Mouse (Mus musculus): Measurements from ENCODE around the gene Gm498. TPM values are rescaled to one million over a fixed set of nuclear protein-coding genes. Genes with fewer than 3 reads are reported as not detected.
A peak's percentile ranks its signal among the peaks of the same experiment; 100 is the strongest.

Gene Gm498
- polyA plus RNA-seq, 1 experiment: not detected

- Histone ChIP-seq H3K4me3 (replicated peaks) (no peak overlapping the region), H3K9me3 (no peaks in the 10 kb centered on the region), H3K27me3 (replicated peaks) (peaks cover 57% of the 10 kb centered on the region), H3K4me1 (no peaks in the 10 kb centered on the region), H3K36me3 (replicated peaks; ENCODE audit: low read length) (no peaks in the 10 kb centered on the region)
- TF ChIP-seq FLI1 (IDR thresholded peaks at IDR 0.05; ENCODE audit: low read length) (no peak), GATA1 (IDR thresholded peaks at IDR 0.05; ENCODE audit: borderline replicate concordance, low read length) (no peak)
Measured at GRCm38 (mm10) chr7:143938647-143939046, 72.0 kb downstream of the Gm498 start.

- no peaks in the 10 kb centered on the region for H3K9me3 ChIP-seq
- peaks cover 57% of the 10 kb centered on the region for H3K27me3 ChIP-seq (replicated peaks)
- no peaks in the 10 kb centered on the region for H3K36me3 ChIP-seq (replicated peaks; ENCODE audit: low read length)
- H3K4me1 ChIP-seq: no peaks in the 10 kb centered on the region
- H3K4me3 ChIP-seq (replicated peaks): peak overlapping the region; percentile 20
- TF ChIP-seq FLI1 (IDR thresholded peaks at IDR 0.05; ENCODE audit: low read length): no peak
- no peak for TF ChIP-seq GATA1 (IDR thresholded peaks at IDR 0.05; ENCODE audit: borderline replicate concordance, low read length)
Measured at GRCm38 (mm10) chr7:143939476-143939875, 72.8 kb downstream of the Gm498 start.

- TF ChIP-seq FLI1 (IDR thresholded peaks at IDR 0.05; ENCODE audit: low read length) (no peak), GATA1 (IDR thresholded peaks at IDR 0.05; ENCODE audit: borderline replicate concordance, low read length) (no peak)
- Histone ChIP-seq H3K9me3 (peaks cover 19% of the 10 kb centered on the region), H3K4me3 (replicated peaks) (no peak overlapping the region), H3K4me1 (0 out of 2 replicates have a peak, but pooled peaks cover 3% of the 10 kb centered on the region), H3K36me3 (replicated peaks; ENCODE audit: low read length) (no peaks in the 10 kb centered on the region), H3K27me3 (replicated peaks) (peaks cover 54% of the 10 kb centered on the region)
Measured at GRCm38 (mm10) chr7:143942941-143943691, 76.5 kb downstream of the Gm498 start.

GRCm38 (mm10) chr7:143944421-143944980, 77.9 kb downstream of the Gm498 start:
- peaks cover 52% of the 10 kb centered on the region for H3K27me3 ChIP-seq (replicated peaks)

More at GRCm38 (mm10) chr7:143944421-143944980, 77.9 kb downstream of the Gm498 start:
- peaks cover 20% of the 10 kb centered on the region for H3K9me3 ChIP-seq
- H3K4me1 ChIP-seq: 0 out of 2 replicates have a peak, but pooled peaks cover 3% of the 10 kb centered on the region
- no peak overlapping the region for H3K4me3 ChIP-seq (replicated peaks)
- no peaks in the 10 kb centered on the region for H3K36me3 ChIP-seq (replicated peaks; ENCODE audit: low read length)
- TF ChIP-seq FLI1 (IDR thresholded peaks at IDR 0.05; ENCODE audit: low read length): no peak
- TF ChIP-seq GATA1 (IDR thresholded peaks at IDR 0.05; ENCODE audit: borderline replicate concordance, low read length): no peak

Other genes starting within 250 kb of the Gm498 start
- gene Tnfrsf26, start 238.1 kb upstream of the Gm498 start, polyA plus RNA-seq (2012; ENCODE audit: insufficient read depth, low replicate concordance): 0.22 and 0.54 TPM in 2 replicates
- gene Tnfrsf22, start 217.2 kb upstream of the Gm498 start, polyA plus RNA-seq (2012; ENCODE audit: insufficient read depth, low replicate concordance): not detected in 2 replicates
- 0.36 TPM in 1 of 2 replicates, not detected in the other for gene Tnfrsf23, start 181.0 kb upstream of the Gm498 start, polyA plus RNA-seq (2012; ENCODE audit: insufficient read depth, low replicate concordance)
- gene Osbpl5, start 109.9 kb upstream of the Gm498 start, polyA plus RNA-seq (2012; ENCODE audit: insufficient read depth, low replicate concordance): 1.2 TPM in 1 of 2 replicates, not detected in the other
- gene Mrgprg, start 99.8 kb upstream of the Gm498 start, polyA plus RNA-seq (2012; ENCODE audit: insufficient read depth, low replicate concordance): not detected in 2 replicates
- 0.46 TPM in 1 of 2 replicates, not detected in the other for gene Mrgpre, start 82.3 kb upstream of the Gm498 start, polyA plus RNA-seq (2012; ENCODE audit: insufficient read depth, low replicate concordance)
- 1.4 TPM in 1 of 2 replicates, not detected in the other for gene Nadsyn1, start 44.0 kb upstream of the Gm498 start, polyA plus RNA-seq (2012; ENCODE audit: insufficient read depth, low replicate concordance)
- gene Dhcr7, start 43.7 kb upstream of the Gm498 start, polyA plus RNA-seq (2012; ENCODE audit: insufficient read depth, low replicate concordance): 12.3 and 14.5 TPM in 2 replicates
- 0.02 TPM in 1 of 2 replicates, not detected in the other for gene Shank2, start 135.1 kb downstream of the Gm498 start, polyA plus RNA-seq (2012; ENCODE audit: insufficient read depth, low replicate concordance)